Mouse (Mus musculus): ENCODE data around the gene Snrnp200. TPM values are rescaled to one million over a fixed set of nuclear protein-coding genes. Genes with fewer than 3 reads are reported as not detected.

Snrnp200 gene
- polyA plus RNA-seq, 1 experiment from 2014 or later: 42.2 TPM

Other genes starting within 250 kb of the Snrnp200 start
- 7.7 and 8.0 TPM in 2 replicates for gene Ap4e1, start 199.7 kb upstream of the Snrnp200 start, polyA plus RNA-seq (2015; fragmentation: Nextera tagmentation; extraction: Ambion mirVana)
- gene Blvra, start 137.7 kb upstream of the Snrnp200 start, polyA plus RNA-seq (2015; fragmentation: Nextera tagmentation; extraction: Ambion mirVana): 63.2 and 63.8 TPM in 2 replicates
- 66.8 and 73.6 TPM in 2 replicates for gene Ncaph, start 74.4 kb upstream of the Snrnp200 start, polyA plus RNA-seq (2015; fragmentation: Nextera tagmentation; extraction: Ambion mirVana)
- gene Itpripl1, start 64.9 kb upstream of the Snrnp200 start, polyA plus RNA-seq (2015; fragmentation: Nextera tagmentation; extraction: Ambion mirVana): 25.2 and 27.1 TPM in 2 replicates
- gene 1810024B03Rik, start 106 bp upstream of the Snrnp200 start, polyA plus RNA-seq (2015; fragmentation: Nextera tagmentation; extraction: Ambion mirVana): 1.8 and 2.0 TPM in 2 replicates
- 60.2 and 60.9 TPM in 2 replicates for gene Ciao1, start 39.4 kb downstream of the Snrnp200 start, polyA plus RNA-seq (2015; fragmentation: Nextera tagmentation; extraction: Ambion mirVana)
- 28.3 and 28.5 TPM in 2 replicates for gene Tmem127, start 39.5 kb downstream of the Snrnp200 start, polyA plus RNA-seq (2015; fragmentation: Nextera tagmentation; extraction: Ambion mirVana)
- gene Stard7, start 61.8 kb downstream of the Snrnp200 start, polyA plus RNA-seq (2015; fragmentation: Nextera tagmentation; extraction: Ambion mirVana): 89.1 and 89.5 TPM in 2 replicates
- gene Dusp2, start 127.8 kb downstream of the Snrnp200 start, polyA plus RNA-seq (2015; fragmentation: Nextera tagmentation; extraction: Ambion mirVana): 4.5 and 5.2 TPM in 2 replicates
- not detected in 2 replicates for gene Astl, start 130.3 kb downstream of the Snrnp200 start, polyA plus RNA-seq (2015; fragmentation: Nextera tagmentation; extraction: Ambion mirVana)
- 1.3 and 1.7 TPM in 2 replicates for gene Adra2b, start 154.8 kb downstream of the Snrnp200 start, polyA plus RNA-seq (2015; fragmentation: Nextera tagmentation; extraction: Ambion mirVana)
- gene Gpat2, start 216.8 kb downstream of the Snrnp200 start, polyA plus RNA-seq (2015; fragmentation: Nextera tagmentation; extraction: Ambion mirVana): 0.15 and 0.16 TPM in 2 replicates
- 19.0 and 23.0 TPM in 2 replicates for gene Fahd2a, start 236.2 kb downstream of the Snrnp200 start, polyA plus RNA-seq (2015; fragmentation: Nextera tagmentation; extraction: Ambion mirVana)

Measured in intestine, embryonic 15.5 days (tissue).